Mouse (Mus musculus) kidney, adult 2 months (tissue): ENCODE measurements around the gene St8sia1.

Experiments
- CTCF ChIP-seq: fragments of 200-500 bp; conservative IDR thresholded peaks from 2 replicates; pipeline ENCODE4 v1.5.1; 2011; ENCODE audit warnings: low read depth, mild to moderate bottlenecking, control low read depth, low read length, moderate library complexity, mixed read lengths; ENCODE audit not compliant: insufficient read depth, insufficient read length
- POLR2A ChIP-seq: fragments of 200-500 bp; IDR thresholded peaks from one replicate; pipeline ENCODE4 v1.6.1; 2011; ENCODE audit warnings: low read depth, low read length, control low read depth

DNA sequence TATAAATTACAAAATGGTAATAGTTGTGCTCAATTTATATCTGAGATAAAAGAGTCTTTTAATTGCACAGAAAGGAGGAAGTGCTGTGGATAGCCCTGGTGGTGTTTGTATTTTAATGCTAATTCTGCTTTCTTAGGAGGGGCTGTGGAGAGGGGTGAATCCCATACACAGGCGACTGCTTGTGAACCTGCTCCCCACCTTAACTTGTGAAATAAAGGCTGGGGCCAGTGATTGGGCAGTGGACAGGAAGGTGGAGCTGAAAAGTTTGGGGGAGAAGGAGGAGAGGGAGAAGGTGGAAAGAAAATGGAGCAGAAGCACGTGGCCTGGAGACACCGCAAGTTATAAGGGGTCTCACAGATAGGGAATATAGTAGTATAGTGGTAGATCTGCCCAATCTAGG lies 32.6 kb upstream of the St8sia1 start:
- no peak for TF ChIP-seq CTCF
- TF ChIP-seq POLR2A, result no peak
